Mouse (Mus musculus) heart, embryonic 16.5 days (tissue): ENCODE data around the gene A830005F24Rik. TPM values are rescaled to one million over a fixed set of nuclear protein-coding genes. Genes with fewer than 3 reads are reported as not detected.
A peak's percentile ranks its signal among the peaks of the same experiment; 100 is the strongest.

Experiments used
- ATAC-seq: fragments of 200-750 bp; cut with Nextera tagmentation; replicated peaks from 2 replicates; pipeline ENCODE4 v1.8.0; 2017; ENCODE audit warnings: moderate number of reproducible peaks; ENCODE audit not compliant: insufficient read depth, low FRiP score; ENCODE audit errors: extremely low read depth
- H3K27ac ChIP-seq: fragments of 300-500 bp; sonication (generic); 2 replicates; pipeline ENCODE4 v1.5.1; 2014; ENCODE audit warnings: mild to moderate bottlenecking, low read length, control low read depth, moderate library complexity
- H3K27me3 ChIP-seq: fragments of 300-500 bp; sonication (generic); 2 replicates; pipeline ENCODE4 v1.6.1; 2014; ENCODE audit warnings: low read length, mixed read lengths; ENCODE audit not compliant: control insufficient read depth, insufficient read depth
- H3K36me3 ChIP-seq: fragments of 300-500 bp; sonication (generic); 2 replicates; pipeline ENCODE4 v1.6.1; 2014; ENCODE audit not compliant: control insufficient read depth, insufficient read depth
- H3K4me1 ChIP-seq: fragments of 300-500 bp; sonication (generic); 2 replicates; pipeline ENCODE4 v1.6.1; 2014; ENCODE audit warnings: low read length, mixed read lengths; ENCODE audit not compliant: control insufficient read depth, insufficient read depth
- H3K4me2 ChIP-seq: fragments of 300-500 bp; sonication (generic); 2 replicates; pipeline ENCODE4 v1.6.1; 2014; ENCODE audit warnings: low read depth, mild to moderate bottlenecking, control low read depth, low read length
- H3K4me3 ChIP-seq: fragments of 300-500 bp; sonication (generic); 2 replicates; pipeline ENCODE4 v1.5.1; 2014; ENCODE audit warnings: mild to moderate bottlenecking, control low read depth, low read length
- H3K9ac ChIP-seq: fragments of 300-500 bp; sonication (generic); 2 replicates; pipeline ENCODE4 v1.6.1; 2014; ENCODE audit warnings: low read length, control low read depth
- H3K9me3 ChIP-seq: fragments of 300-500 bp; sonication (generic); replicated peaks from 2 replicates; pipeline ENCODE4 v1.6.1; 2016; ENCODE audit warnings: low read length; ENCODE audit not compliant: control insufficient read depth
- WGBS: fragments of 180-500 bp; shearing (Covaris S2); extraction: QIAGEN DNeasy Blood & Tissue Kit; methylation state at CpG from one replicate; pipeline ENCODE4 v1.1.7; 2014; 5-methylcytosine and 5-hydroxymethylcytosine counted together
- microRNA counts: library from miRNA; unstranded; fragments of <30 nt; microRNA quantifications from one replicate; lab custom pipeline; 2016
- microRNA-seq: library from miRNA; unstranded; fragments of <30 nt; microRNA quantifications from one replicate; pipeline ENCODE4, GENCODE M21; 2017
- polyA plus RNA-seq: library from polyadenylated mRNA; unstranded; fragments of >200 nt; fragmentation: Nextera tagmentation; extraction: Ambion mirVana; gene quantifications from 2 replicates; pipeline ENCODE4 v1.2.1, GENCODE M21; 2015

A830005F24Rik gene
- polyA plus RNA-seq, 1 experiment from 2014 or later, result 0.74 TPM

- Histone ChIP-seq H3K4me3 (peak overlapping the region; percentile 46), H3K9ac (peak overlapping the region; percentile 78), H3K27ac (peak overlapping the region; percentile 98), H3K9me3 (no peaks in the 10 kb centered on the region), H3K36me3 (no peaks in the 10 kb centered on the region), H3K4me1 (peaks cover 24% of the 10 kb centered on the region), H3K4me2 (peak overlapping the region; percentile 72), H3K27me3 (no peaks in the 10 kb centered on the region)
- 17% methylated on average over 21 of the region's 21 CpGs for WGBS
- peak; percentile 88 for ATAC-seq
Observed at GRCm38 (mm10) chr13:48552181-48553090, 39.1 kb downstream of the A830005F24Rik start.

GRCm38 (mm10) chr13:48553511-48553910 lies 40.1 kb downstream of the A830005F24Rik start:
- ATAC-seq, result no peak
- Histone ChIP-seq H3K27me3 (no peaks in the 10 kb centered on the region), H3K4me3 (no peak overlapping the region), H3K9ac (no peak overlapping the region), H3K27ac (peak overlapping the region; percentile 14; the same call in 1 of the 2 replicates), H3K4me2 (no peak overlapping the region), H3K4me1 (peaks cover 24% of the 10 kb centered on the region), H3K9me3 (no peaks in the 10 kb centered on the region), H3K36me3 (no peaks in the 10 kb centered on the region)
- 55% methylated on average over 5 of the region's 5 CpGs for WGBS

- H3K4me3 ChIP-seq, result no peak overlapping the region
- H3K36me3 ChIP-seq, result no peaks in the 10 kb centered on the region
- WGBS, result 66% methylated on average over 1 of the region's 1 CpGs
- H3K9me3 ChIP-seq, result no peaks in the 10 kb centered on the region
- no peak overlapping the region for H3K9ac ChIP-seq
- ATAC-seq, result no peak
- no peak overlapping the region for H3K27ac ChIP-seq
- H3K4me1 ChIP-seq, result peaks cover 21% of the 10 kb centered on the region
- no peaks in the 10 kb centered on the region for H3K27me3 ChIP-seq
- H3K4me2 ChIP-seq, result no peak overlapping the region
Observed at GRCm38 (mm10) chr13:48554552-48554951, 41.2 kb downstream of the A830005F24Rik start.

GRCm38 (mm10) chr13:48555976-48556375 lies 42.6 kb downstream of the A830005F24Rik start:
- Histone ChIP-seq H3K27me3 (no peaks in the 10 kb centered on the region), H3K4me2 (no peak overlapping the region), H3K9ac (no peak overlapping the region), H3K27ac (no peak overlapping the region), H3K4me1 (peaks cover 21% of the 10 kb centered on the region), H3K4me3 (no peak overlapping the region), H3K9me3 (no peaks in the 10 kb centered on the region), H3K36me3 (no peaks in the 10 kb centered on the region)
- WGBS, result 69% methylated on average over 1 of the region's 1 CpGs
- no peak for ATAC-seq

- WGBS, result 86% methylated on average over 2 of the region's 2 CpGs
Observed at GRCm38 (mm10) chr13:48561481-48561880, 48.1 kb downstream of the A830005F24Rik start.

GRCm38 (mm10) chr13:48562336-48562735 lies 49.0 kb downstream of the A830005F24Rik start:
- 78% methylated on average over 5 of the region's 5 CpGs for WGBS
- Histone ChIP-seq H3K9me3 (peaks cover 3% of the 10 kb centered on the region; the same call in 1 of the 2 replicates), H3K4me2 (no peak overlapping the region), H3K4me3 (no peak overlapping the region), H3K27ac (no peak overlapping the region), H3K9ac (no peak overlapping the region), H3K4me1 (peaks cover 10% of the 10 kb centered on the region), H3K36me3 (no peaks in the 10 kb centered on the region), H3K27me3 (no peaks in the 10 kb centered on the region)
- ATAC-seq, result no peak

More at GRCm38 (mm10) chr13:48561481-48561880, 48.1 kb downstream of the A830005F24Rik start:
- Histone ChIP-seq H3K27ac (no peak overlapping the region), H3K9me3 (peaks cover 3% of the 10 kb centered on the region; the same call in 1 of the 2 replicates), H3K4me3 (no peak overlapping the region), H3K36me3 (no peaks in the 10 kb centered on the region), H3K9ac (no peak overlapping the region), H3K4me2 (no peak overlapping the region), H3K4me1 (peaks cover 9% of the 10 kb centered on the region), H3K27me3 (no peaks in the 10 kb centered on the region)
- no peak for ATAC-seq

MicroRNAs within 50 kb of the gene (microRNA counts, 519-probe panel; counts per million panel counts)
- microRNA mmu-let-7a (lab: Ali Mortazavi, UCI), result 4,512 counts per million, percentile 99 among the panel's probes with 10 or more counts
- microRNA mmu-let-7d (lab: Ali Mortazavi, UCI), result 4,665 counts per million, percentile 99 among the panel's probes with 10 or more counts
- 4,019 counts per million, percentile 94 among the panel's probes with 10 or more counts for microRNA mmu-let-7f (lab: Ali Mortazavi, UCI)

Small RNAs within 50 kb of the gene (microRNA-seq; reads per million reads assigned to microRNA genes)
- gene Gm24111 (not detected), gene Mirlet7a-1 (179 reads per million, percentile 60 among the genes with 10 or more reads in this experiment), gene Mirlet7d (20,615 reads per million, percentile 97 among the genes with 10 or more reads in this experiment), gene Mirlet7f-1 (not detected)

Other genes starting within 250 kb of the A830005F24Rik start
- 2.3 and 2.5 TPM in 2 replicates for gene Zfp169, start 119 bp upstream of the A830005F24Rik start, polyA plus RNA-seq
- 4.8 and 5.2 TPM in 2 replicates for gene Ptpdc1, start 112.1 kb downstream of the A830005F24Rik start, polyA plus RNA-seq
- gene Barx1, start 149.4 kb downstream of the A830005F24Rik start, polyA plus RNA-seq, result 0.17 and 0.33 TPM in 2 replicates